Mouse (Mus musculus) kidney, postnatal 14 days (tissue): ENCODE results near the gene Erf.
A peak's percentile ranks its signal among the peaks of the same experiment; 100 is the strongest.

Experiments used
- DNase-seq: peaks from one replicate; pipeline ENCODE4 v3.0.0; 2022; ENCODE audit warnings: mixed read lengths

Gene Erf

GRCm38 (mm10) chr7:25250141-25250972, at the start of gene Erf:
TSS of gene Erf (minus strand) at chr7:25250761.
- DNase-seq = peak; percentile 98

GRCm38 (mm10) chr7:25297454-25298325, 47.1 kb upstream of the Erf start, which contains the start of gene Pafah1b3:
TSS of gene Pafah1b3 (minus strand) at chr7:25297986.
- DNase-seq = peak; percentile 89

GRCm38 (mm10) chr7:25296945-25297453, 46.4 kb upstream of the Erf start:
- DNase-seq = no peak

- DNase-seq = no peak
Observed at GRCm38 (mm10) chr7:25294960-25295722, 44.6 kb upstream of the Erf start.

GRCm38 (mm10) chr7:25294495-25294894, 43.9 kb upstream of the Erf start:
- DNase-seq = no peak

- no peak for DNase-seq
Observed at GRCm38 (mm10) chr7:25293191-25293739, 42.7 kb upstream of the Erf start.

- peak; percentile 52 for DNase-seq
Observed at GRCm38 (mm10) chr7:25292107-25292506, 41.5 kb upstream of the Erf start.

GRCm38 (mm10) chr7:25290911-25291310, 40.4 kb upstream of the Erf start:
- DNase-seq = peak; percentile 78

GRCm38 (mm10) chr7:25290463-25290862, 39.9 kb upstream of the Erf start:
- DNase-seq = no peak

- DNase-seq = no peak
Observed at GRCm38 (mm10) chr7:25289925-25290324, 39.4 kb upstream of the Erf start.

- no peak for DNase-seq
Observed at GRCm38 (mm10) chr7:25288721-25289120, 38.2 kb upstream of the Erf start.

GRCm38 (mm10) chr7:25288011-25288410, 37.5 kb upstream of the Erf start:
- DNase-seq = no peak

- no peak for DNase-seq
Observed at GRCm38 (mm10) chr7:25286989-25287388, 36.4 kb upstream of the Erf start.

- DNase-seq = no peak
Observed at GRCm38 (mm10) chr7:25285511-25286238, 35.1 kb upstream of the Erf start.

GRCm38 (mm10) chr7:25284766-25285165, 34.2 kb upstream of the Erf start:
- DNase-seq = no peak

- DNase-seq = no peak
Observed at GRCm38 (mm10) chr7:25284171-25284570, 33.6 kb upstream of the Erf start.

- no peak for DNase-seq
Observed at GRCm38 (mm10) chr7:25283637-25284036, 33.1 kb upstream of the Erf start.

- DNase-seq = no peak
Observed at GRCm38 (mm10) chr7:25282731-25283211, 32.2 kb upstream of the Erf start.

GRCm38 (mm10) chr7:25281734-25282601, 31.4 kb upstream of the Erf start:
- DNase-seq = peak; percentile 99

- no peak for DNase-seq
Observed at GRCm38 (mm10) chr7:25281166-25281733, 30.7 kb upstream of the Erf start.
